Mouse (Mus musculus): ENCODE results near the gene Camk2g. TPM values are rescaled to one million over a fixed set of nuclear protein-coding genes. Genes with fewer than 3 reads are reported as not detected.

Camk2g gene
- total RNA-seq, 2 experiments from 2014 or later, result 186 to 188 TPM

DNA sequence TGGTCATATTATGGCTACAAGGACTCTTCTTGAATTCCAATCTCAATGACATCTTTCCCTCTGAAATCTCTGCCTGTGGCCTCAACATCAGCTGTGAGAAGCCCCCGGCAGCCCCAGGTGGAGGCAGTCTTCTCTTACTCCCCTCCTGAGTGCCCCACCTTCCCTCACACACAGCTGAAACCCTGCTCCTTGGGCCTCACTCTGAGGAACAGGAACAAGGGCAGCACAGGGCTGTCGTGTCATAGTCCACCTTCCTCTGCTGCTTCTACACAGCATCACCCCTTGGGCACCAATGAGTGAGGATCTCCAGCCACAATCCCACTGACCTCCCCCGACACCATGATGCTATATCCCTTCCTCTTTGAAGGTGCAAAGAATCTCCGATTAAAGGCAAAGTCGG is 7.9 kb downstream of the Camk2g start:
- DNase-seq (ENCODE audit: low spot score in 2 of 2), result no peak

DNA sequence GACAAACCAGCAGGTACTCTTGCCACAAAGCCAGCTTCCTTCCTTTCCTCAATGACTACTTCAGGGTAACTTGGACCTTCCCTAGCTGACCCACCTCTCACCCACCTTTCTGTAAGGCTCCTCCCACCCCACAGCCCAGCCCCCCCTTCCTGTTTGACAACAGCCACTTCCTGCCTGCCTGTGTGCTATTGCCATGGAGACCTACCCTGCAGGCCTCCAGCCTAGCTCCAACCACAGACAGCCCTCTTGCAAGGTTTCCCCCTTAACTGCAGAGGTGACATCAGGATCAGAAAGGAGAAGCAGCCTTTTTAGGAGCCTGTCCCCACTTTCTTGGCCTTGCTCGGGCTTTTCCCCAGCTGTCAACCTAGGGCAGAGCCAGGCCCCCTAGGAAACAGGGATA is 8.7 kb downstream of the Camk2g start:
- DNase-seq (ENCODE audit: low spot score in 2 of 2), result no peak

DNA sequence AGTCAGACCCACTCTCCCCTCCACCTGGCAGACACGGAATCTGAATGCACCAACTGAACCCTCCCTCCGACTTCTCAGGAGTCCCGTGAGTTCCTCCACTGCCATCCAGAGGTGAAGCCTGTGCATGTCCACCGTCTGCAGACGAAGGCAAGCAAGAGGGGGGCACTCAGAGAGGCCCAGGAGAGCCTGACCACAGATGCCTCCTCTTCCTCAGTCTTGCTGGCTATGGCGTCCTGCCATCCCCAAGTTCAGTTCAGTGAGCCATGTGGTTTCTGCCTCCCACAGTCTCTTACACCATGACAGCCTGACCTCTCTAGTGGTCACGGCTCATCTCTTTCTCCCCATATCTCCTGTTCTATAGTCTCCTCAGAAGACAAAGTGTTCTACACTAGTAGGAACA is 9.2 kb downstream of the Camk2g start:
- no peak for DNase-seq (ENCODE audit: low spot score in 2 of 2)

DNA sequence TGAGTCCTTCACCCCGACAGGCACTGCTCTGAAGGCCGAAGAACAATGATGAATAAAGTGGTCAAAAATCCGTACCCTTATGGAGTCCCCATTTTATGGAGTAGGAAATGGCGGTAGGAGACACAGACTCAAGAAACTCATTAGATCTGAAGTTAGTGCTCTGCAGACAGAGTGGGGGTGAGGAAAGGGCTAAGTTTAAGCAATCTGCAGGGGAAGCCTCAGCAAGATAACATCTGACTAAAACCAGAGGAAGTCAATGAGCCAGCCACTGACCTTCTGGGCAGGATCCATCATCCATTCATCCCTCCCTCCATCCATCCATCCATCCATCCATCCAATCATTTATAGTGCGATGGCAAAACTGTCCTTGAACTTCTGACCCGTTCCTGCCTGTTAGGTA is 10.4 kb downstream of the Camk2g start:
- no peak for DNase-seq (ENCODE audit: low spot score in 2 of 2)

DNA sequence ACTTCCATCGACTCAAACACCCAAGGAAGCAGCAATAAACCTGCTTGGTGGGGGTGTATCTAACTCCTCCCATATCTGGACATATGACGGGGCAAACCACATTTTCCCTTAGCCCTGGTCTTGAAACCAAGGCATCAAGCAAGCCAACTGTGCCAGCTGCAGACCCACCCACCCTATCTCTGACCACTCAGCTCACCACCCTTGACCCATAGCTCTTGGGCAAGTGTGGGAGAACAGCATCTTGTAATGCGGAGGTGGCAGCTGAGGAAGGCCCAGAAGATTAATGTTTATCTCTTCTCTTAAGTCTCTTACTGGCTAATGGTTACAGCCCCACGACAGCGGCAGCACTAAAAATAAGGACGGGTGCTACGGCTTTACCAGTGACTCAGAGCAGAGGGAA is 11.0 kb downstream of the Camk2g start:
- no peak for DNase-seq (ENCODE audit: low spot score in 2 of 2)

DNA sequence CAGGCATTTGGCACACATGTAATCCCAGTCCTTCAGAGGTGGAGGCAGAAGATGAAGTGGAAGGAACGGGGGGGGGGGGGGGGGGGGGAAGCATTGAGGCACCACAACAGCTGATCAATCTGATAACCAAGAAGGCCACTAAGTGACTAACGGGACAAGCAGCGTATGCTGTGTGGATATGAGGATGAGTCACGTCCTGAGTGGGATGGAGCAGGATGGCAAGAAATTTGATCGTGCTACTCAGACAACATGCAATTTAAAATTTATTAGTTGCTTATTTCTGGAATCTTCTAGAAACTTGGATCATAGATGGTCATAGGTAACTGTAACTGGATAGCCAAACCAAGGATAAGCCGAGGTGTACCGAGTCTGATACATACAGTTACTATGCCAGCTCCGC is 13.7 kb downstream of the Camk2g start:
- DNase-seq (ENCODE audit: low spot score in 2 of 2), result no peak

DNA sequence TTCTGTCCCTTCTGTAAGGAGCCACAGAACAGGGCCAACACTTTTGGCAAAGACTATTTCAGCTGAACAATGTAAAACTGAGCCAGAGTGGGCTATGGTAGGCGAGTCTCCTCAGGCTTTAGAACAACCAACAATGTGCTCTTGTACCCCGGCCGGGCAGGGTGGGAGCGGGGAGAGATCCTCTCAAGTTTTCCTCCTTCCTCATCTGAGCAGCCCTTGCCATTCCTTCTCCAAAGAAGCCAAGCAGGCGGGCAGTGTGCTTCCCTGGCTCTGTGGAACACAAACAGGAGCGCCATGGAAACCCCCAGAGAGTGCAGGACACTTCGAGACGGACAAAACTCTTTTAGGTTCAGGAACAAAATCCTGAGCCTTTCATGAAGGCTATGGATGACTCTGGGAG is 15.4 kb downstream of the Camk2g start:
- DNase-seq (ENCODE audit: low spot score in 2 of 2), result peak in 1 of 2 experiments; percentile 59

DNA sequence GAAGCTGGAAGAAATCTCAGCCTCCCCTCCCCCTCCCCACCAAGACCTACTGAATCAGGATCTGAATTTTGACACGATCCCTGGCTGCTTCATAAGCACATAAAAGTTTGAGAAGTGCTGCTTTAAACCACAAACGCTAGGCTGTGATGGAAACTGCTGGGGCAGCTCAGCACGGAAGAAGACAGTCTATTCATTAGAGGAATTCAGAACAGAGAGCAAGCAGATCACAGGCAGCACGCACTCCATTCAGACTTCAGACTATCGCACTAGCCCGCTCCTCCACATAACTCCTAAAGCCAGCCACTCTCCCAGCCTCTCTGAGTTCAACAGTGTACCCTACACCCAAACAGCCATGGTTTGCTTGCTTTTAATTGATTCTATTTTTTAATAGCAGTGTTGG is 18.2 kb downstream of the Camk2g start:
- DNase-seq (ENCODE audit: low spot score in 2 of 2), result no peak

DNA sequence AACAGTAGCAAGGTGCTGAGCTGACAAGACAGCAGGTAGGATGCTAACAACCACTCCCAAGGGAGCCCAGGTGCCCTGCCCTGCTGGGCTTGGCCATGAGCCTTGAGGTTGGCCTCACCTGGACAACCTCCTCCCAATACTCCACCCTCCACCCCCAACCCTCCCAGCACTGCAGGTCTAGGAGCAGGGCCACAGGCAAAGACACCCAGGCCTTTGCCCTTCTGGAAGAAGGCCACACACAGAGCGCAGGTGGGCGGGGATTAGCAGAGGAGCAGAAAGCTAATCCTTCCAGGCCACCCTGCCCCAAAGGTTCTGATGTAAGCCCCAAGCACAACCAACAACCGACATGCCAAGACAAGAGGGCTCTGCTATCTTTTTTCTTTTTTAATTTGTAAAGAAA is 20.5 kb downstream of the Camk2g start:
- no peak for DNase-seq (ENCODE audit: low spot score in 2 of 2)

DNA sequence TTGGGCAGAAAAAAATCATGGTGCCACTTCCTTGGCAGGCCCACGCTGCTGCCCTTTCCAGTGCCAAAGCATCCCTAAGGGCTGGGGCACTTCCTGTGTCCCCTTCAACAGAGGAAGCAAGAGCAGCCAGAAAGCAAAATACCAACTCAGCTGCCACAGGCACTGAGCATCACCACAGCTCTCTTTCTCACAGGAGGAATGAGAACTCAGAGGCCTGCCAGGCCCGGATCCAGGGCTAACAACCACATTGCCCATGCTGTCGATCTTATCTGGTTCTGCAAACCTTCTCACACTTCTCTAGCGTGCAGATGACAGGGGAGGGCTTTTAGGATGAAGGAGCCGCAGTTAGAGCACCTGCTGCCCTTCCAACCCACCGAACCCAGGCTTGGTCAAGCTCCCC is 21.1 kb downstream of the Camk2g start:
- no peak for DNase-seq (ENCODE audit: low spot score in 2 of 2)

DNA sequence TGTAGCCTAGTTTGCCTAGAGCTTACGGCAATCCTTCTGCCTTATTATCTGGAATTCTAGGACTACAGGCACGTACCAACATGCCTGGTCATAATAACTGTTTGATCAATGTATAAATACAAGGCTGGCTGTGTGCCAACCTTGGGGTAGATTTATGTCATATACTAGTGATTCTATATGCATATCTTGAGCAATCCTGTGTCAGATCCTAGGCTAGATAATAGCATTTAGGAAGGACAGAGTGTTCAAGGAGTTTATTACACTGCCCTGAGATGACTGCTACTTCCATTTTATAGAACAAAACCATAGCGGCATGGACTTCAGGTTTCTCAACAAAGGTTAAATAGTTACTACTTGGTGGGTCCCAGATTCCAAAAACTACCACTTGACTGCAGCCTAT is 21.9 kb downstream of the Camk2g start:
- DNase-seq (ENCODE audit: low spot score in 2 of 2), result no peak

DNA sequence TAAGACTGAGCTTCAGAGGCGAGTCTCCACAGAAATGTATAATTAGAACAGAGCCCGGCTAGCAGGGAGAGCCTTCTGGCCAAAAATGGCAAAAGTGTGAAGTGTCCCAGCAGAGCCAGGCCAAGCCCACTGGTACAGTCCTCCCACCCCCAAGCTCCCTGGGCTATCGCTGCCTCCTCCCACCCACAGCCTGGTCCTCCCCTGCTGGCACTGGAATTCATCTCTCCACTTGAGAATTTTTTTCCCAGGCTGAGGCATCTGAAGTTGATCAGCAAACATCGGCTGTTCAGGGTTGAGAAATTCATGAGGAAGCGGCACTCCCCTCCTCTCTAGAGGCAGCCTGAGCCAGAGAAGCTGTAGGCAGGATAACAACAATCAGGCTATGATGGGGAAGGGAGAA is 25.3 kb downstream of the Camk2g start:
- peak in 1 of 2 experiments; percentile 58 for DNase-seq (ENCODE audit: low spot score in 2 of 2)

DNA sequence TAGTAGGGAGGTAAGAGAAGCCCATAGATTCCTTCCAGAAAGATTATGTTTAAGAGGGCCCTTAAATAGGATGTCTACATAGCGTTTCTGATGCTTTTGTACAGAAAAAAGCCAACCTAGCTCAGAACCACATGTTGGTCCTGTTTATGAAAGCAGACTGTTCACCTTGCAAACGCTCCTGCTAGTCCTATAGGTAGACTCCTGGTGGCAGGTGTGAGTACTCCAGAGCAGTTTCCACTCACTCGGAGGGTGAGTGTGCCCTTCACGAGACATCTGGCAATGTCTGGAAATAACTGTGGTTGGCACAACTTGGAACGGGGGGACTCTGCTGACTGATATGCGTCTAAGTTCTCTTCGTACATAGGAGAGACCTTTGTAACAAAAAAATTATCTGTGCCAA is 26.0 kb downstream of the Camk2g start:
- no peak for DNase-seq (ENCODE audit: low spot score in 2 of 2)

DNA sequence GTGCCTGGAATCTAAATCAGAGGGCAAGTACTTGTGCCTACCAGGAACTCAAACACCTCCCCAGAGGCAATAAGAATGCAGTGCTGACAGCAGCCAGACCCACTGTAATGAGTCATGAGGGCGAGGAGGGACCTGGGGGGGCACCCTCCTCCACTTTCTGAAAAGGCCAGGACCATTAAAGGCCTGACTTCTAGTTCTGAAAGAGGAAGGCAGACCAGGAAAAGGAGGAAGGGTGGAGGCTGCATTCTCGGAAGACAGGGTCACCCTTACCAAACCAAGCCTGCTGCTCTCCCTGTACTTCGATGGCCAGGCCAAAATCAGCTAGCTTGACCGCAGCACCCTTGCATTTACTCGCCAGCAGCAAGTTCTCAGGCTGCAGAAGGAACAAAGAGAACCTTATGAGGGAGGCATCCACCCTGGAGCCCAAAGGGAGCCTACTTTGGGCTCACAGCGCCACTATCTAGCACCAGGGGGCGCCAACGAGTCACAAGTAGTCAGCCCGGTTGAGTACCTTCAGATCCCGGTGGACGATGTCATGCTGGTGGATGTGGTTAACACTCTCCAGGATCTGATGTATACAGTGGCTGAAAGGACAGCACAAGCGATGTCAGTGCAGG is 28.1 kb downstream of the Camk2g start:
- peak; percentile 85 to 89 for DNase-seq (ENCODE audit: low spot score in 2 of 2)

DNA sequence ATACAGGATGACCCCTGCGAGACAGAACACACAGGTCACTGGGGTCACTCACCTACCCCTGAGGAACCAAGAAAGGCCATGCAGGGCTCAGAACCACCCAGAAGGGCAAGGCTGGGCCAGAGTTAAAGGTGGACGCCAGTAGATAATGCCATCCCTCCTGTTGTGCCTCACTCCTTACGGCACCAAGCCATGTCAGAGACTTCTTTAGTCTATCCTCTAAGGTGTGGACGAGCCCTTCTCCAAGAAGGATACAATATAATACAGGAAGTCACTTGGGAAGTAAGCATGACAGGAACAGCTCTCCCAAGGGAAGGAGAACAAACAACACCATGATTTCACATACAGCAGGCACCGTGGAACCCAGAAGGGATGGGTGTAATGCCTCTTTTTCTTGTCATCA is 28.9 kb downstream of the Camk2g start:
- DNase-seq (ENCODE audit: low spot score in 2 of 2), result no peak

DNA sequence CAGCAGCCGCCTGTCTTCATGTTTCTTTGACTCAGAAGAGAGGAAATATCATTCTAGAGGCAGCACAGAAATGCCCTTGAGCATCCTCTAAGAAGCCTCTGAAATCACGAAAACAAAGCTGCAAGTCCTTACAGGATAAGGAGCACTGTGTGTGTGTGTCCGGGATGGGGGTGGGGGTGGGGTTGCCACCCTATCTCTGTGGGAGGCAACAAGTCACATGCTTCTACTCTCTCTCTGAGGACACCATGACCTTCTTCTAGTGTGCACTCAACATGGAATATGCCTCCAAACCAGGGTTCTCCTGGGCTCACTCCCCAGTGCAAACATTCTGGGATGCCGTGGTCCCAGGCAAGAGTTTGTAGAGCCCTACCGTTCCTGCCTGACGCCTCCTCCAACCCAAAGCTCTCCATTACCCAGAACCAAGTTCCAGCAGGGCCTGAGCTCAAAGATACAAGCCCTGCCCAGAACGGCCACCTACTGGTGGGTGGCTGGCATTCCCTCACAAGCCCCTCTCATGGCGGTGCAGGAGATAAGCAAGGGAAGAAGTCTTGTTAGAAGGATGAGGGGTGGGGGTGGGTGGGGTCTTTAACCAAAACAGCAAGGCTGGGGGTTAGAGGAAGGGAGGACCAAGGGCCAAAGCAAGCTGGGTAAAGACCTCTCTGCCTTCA is 35.0 kb downstream of the Camk2g start:
- DNase-seq (ENCODE audit: low spot score in 2 of 2), result no peak

DNA sequence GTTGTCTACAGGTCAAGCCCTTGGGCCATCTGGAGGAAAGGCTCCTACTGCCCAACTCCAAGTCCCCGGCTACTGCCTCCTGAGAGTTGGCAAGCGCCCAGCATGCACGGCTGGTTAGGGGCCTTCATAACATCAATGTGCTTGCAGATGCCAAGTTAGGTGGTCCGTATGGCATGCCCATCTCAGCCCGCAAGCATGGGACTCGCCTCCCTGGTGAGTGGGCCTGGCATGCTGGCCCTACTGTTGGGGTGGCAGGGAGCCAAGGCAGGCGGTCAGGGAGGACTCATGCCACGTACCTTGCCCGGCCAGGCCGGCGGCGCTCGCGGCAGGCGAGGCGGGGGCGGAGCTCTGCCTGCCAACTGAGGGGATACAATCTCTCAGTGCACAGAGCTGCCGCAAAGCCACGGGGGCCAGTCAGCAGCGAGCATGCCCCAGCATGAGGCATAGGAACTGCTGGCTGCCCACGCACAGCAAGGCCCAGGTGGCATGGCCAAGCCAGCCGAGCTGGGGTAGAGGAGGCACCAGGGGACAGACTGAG is 36.4 kb downstream of the Camk2g start:
- no peak for DNase-seq (ENCODE audit: low spot score in 2 of 2)

DNA sequence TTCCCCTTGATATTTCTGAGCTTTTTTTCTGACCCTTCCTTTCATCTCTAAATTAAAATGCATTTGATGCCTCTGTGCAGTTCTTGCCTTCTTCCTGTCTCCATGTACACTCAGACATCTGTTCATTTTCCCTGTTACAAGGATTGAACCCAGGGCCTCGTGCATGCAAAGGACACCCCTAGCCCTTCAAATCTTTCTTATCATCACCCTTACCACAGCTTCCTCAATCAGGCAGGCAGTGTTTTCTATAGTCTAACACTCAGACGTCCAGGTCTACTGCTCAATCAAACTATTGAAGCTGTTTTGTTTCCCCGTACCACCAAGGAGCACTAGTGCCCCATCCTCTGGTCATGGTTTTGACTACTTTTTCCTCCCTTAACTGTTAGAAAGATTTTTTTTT is 40.1 kb downstream of the Camk2g start:
- DNase-seq (ENCODE audit: low spot score in 2 of 2), result no peak

DNA sequence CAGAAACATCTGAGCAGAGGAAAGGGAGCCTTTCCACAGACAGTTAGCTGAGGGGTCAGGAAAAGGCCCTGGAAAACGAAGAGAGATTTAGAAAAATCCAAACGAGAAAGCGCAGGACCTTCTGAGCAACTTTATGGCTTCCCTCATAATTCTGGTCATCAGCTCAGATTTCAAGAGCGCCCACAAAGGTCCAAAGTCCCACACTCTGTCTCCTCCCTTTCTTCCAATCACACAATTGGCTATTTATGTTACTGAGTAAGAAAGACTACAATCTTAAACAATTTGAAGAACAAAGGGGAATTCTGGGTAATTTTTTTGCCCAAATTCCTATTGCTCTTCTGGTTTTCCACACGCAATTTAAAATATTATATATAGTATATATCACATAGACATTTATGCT is 43.4 kb downstream of the Camk2g start:
- no peak for DNase-seq (ENCODE audit: low spot score in 2 of 2)

DNA sequence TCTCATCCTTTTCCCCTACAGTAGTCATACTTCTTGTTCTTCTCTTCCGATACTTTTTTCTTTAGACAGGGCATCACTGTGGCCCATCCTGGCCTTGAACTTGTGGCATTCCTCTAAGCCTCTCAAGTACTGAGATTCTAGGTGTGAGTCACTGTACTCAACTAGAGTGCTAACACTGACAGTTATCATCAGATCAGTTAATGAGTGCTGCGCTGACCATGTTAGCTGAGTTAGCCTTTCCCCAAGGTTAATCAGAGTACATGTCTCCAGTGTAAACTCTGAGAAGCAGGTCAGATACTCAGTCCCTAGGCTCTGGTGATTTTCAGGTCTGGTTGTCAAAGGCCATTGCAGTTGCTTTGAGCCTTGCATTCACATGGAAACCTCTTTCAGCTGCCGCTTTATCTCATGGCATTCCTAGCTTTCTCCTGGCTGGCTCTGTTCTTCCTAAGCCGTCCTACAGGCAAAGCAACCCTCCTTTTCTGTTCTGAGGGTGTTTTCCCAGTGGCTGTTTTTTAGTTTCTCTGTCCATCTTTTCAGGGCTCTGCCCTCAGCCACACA is 44.3 kb downstream of the Camk2g start:
- DNase-seq (ENCODE audit: low spot score in 2 of 2), result no peak

DNA sequence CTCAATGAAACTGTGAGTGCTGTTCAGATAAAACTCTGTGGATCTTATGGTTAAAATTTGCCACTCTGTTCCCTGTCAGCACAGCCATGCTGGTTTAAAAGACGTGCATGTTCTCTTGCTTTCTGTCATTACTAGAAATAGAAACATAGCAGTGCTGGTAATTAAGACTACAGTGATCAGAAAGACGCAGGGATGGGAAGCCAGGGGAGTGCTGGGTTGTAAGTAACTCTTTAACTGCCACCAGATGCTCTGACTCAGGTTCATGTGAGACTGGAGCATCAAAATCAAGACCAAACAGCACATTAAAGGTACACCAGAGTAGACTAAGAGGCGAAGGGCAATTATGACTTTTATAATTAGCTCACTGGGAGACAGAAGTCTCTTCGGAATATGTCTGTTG is 45.5 kb downstream of the Camk2g start:
- no peak for DNase-seq (ENCODE audit: low spot score in 2 of 2)

DNA sequence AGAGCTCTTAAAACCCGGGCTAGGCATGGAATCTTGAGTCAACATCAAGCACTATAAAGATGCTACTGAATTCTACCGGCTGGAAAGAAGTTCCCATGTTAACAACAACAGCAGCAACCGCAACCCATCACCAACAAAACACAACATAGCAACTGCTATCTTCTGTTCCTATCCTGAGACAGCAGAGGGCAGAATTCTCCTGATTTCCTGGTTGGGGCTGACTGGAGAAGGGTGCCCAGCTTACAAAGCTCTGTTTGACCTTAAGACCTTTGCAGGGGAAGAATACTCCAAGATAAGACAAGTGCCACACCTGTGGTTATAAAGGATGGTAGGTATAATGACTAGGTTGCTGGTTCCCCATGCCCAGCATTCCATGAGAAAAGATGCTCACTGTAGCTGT is 47.0 kb downstream of the Camk2g start:
- no peak for DNase-seq (ENCODE audit: low spot score in 2 of 2)

DNA sequence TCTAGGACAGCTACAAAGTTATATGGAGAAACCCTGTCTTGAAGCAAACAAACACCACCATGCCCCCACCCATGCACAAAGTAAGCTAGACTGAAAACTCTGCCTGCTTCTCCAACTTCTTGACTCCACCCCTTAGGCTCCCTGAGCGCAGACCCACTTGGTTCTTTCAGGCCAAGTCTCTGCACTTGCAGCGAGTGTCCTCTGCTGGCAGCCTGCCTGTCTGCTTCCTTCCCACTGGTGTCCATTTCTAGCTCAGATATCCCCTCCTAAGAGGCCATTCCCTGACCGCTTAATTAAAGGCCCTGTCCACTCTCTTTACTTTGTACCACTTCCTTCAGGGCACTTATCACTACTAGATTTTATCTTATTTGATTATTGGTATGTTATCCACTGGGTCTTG is 50.3 kb downstream of the Camk2g start:
- no peak for DNase-seq (ENCODE audit: low spot score in 2 of 2)
